Mouse (Mus musculus): ENCODE results near the gene Gnaz.

The Gnaz gene

GRCm38 (mm10) chr10:75063301-75063965 lies 96.5 kb downstream of the Gnaz start:
- no peak for DNase-seq

GRCm38 (mm10) chr10:75065691-75066090 lies 98.7 kb downstream of the Gnaz start:
- no peak for DNase-seq

Data from spleen, adult 18-20 months (tissue).